Mouse (Mus musculus) macrophage (primary cell): ENCODE data around the gene Tbx5. TPM values are rescaled to one million over a fixed set of nuclear protein-coding genes. Genes with fewer than 3 reads are reported as not detected.

Experiments
- H3K27ac ChIP-seq: fragments of 350-480 bp; formaldehyde crosslinking; 2 replicates; pipeline ENCODE4 v1.9.0; 2021
- H3K36me3 ChIP-seq: fragments of 350-480 bp; formaldehyde crosslinking; 2 replicates; pipeline ENCODE4 v1.9.0; 2021; ENCODE audit errors: inconsistent target
- H3K4me3 ChIP-seq: fragments of 350-480 bp; formaldehyde crosslinking; 2 replicates; pipeline ENCODE4 v1.9.0; 2021; ENCODE audit errors: inconsistent target
- H3K79me2 ChIP-seq: fragments of 350-480 bp; formaldehyde crosslinking; 2 replicates; pipeline ENCODE4 v1.9.0; 2021; ENCODE audit errors: inconsistent target
- WGBS: methylation state at CpG from one replicate; pipeline ENCODE4 v1.1.7; 2026; ENCODE audit warnings: inconsistent platforms; ENCODE audit not compliant: missing documents; 5-methylcytosine and 5-hydroxymethylcytosine counted together
- polyA plus RNA-seq: library from polyadenylated mRNA; stranded (reverse); fragments of 250-400 nt; gene quantifications from 3 replicates; pipeline ENCODE4 v1.2.4, GENCODE M21; 2018; ENCODE audit warnings: inconsistent platforms
- total RNA-seq, 78 experiments: library from RNA; depleted of rRNA; stranded (reverse); fragments of 250-400 nt; gene quantifications; 1 replicate in 9 of 78; 2 replicates in 24 of 78; 3 replicates in 43 of 78; 4 replicates in 2 of 78; pipeline ENCODE4 v1.2.4; 2018; ENCODE audit warnings: inconsistent platforms in 56 of 78

Tbx5 gene
- 1 to 10 TPM in 1 of 26 experiments, not detected in 25; 1.0 TPM for total RNA-seq (2018; cell fraction: chromatin; rRNA removed)
- not detected for total RNA-seq (2018; cell fraction: cytosol; rRNA removed)
- total RNA-seq (2018; cell fraction: nucleus; rRNA removed) = not detected
- polyA plus RNA-seq = not detected in 3 replicates

DNA sequence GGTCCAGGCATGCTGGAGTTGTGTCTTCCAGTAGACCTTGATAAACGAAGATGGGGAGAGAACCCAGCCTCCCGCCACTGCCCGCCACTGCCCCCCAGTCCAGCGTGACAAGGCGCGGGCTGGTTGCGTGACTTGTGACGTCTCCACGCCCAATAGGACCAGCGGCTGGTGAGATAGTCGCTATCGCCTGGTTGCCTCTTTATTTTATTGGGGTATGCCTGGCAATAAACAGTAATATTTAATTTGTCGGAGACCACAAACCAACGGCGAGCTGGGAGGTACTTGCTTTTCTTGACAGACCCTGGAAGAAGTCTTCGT is at the start of gene Tbx5:
Gene Tbx5 (plus strand): TSS at position 190 of the 318 bp plus-strand sequence.
- Histone ChIP-seq H3K36me3 (no peaks in the 10 kb centered on the region), H3K79me2 (no peaks in the 10 kb centered on the region), H3K4me3 (no peak within 1 kb of the TSS), H3K27ac (no peak within 1 kb of the TSS)
- WGBS = 18% methylated on average over 16 of the region's 16 CpGs

DNA sequence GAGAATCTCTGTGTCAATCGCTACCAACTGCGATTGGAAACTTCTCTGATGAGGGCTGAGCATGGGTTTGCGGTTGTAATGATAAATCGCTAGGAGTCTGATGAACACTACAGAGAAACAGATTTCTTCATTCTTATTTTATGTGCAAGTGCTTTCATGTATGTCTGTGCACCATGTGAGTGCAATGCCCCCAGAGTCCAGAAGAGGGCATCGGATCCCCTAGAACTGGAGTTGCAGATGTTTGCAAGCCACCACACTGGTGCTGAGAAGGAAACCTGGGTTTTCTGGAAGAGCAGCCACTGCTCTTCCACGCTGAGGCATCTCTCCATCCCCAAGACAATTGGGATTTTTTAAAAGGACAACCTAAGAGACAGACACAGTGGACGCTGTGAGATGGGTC is 46.5 kb upstream of the Tbx5 start:
- no peak overlapping the region for H3K4me3 ChIP-seq
- 88% methylated on average over 7 of the region's 7 CpGs for WGBS
- no peak overlapping the region for H3K27ac ChIP-seq
- H3K79me2 ChIP-seq = no peaks in the 10 kb centered on the region
- H3K36me3 ChIP-seq = no peaks in the 10 kb centered on the region

DNA sequence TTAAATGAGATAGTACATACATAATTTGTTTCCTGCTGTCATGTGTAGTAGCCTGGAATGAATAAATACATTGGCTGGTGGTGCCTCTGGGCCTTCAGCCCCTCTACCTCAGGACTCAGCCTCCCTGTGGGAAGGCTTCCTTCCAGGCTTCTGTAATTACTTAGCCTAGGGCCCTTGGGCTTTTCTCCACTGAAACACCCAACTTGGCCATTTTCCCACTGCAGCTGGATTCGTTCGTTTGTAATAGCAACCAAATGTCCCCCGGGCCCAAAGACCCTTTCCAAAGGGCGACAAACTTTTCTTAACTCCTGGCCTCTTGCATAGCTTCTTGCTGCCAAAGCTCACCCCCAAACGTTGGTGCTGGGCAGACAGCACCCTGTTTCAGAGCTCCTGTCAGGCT is 40.8 kb upstream of the Tbx5 start:
- H3K79me2 ChIP-seq = no peaks in the 10 kb centered on the region
- 68% methylated on average over 5 of the region's 5 CpGs for WGBS
- no peak overlapping the region for H3K27ac ChIP-seq
- no peak overlapping the region for H3K4me3 ChIP-seq
- H3K36me3 ChIP-seq = no peaks in the 10 kb centered on the region

DNA sequence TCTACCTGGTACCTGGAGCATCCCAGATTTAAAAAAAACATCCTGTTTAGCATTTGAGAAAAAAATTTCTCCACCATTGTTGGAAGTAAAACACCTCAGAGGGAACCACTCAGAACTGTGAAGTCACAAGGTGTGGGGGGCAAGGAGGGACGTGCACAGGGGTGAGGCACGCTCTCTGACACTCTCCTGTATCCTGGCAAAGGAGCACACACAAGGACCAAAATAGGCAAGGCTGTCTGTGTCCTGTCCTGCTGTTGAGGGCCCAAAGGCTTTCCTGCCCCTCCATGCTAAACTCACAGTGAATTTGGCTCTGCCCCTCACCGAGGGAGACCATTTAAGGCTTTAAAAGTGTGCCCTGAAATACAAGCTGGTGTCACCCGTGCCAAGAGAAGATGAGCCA is 38.5 kb upstream of the Tbx5 start:
- H3K36me3 ChIP-seq = no peaks in the 10 kb centered on the region
- H3K4me3 ChIP-seq = no peak overlapping the region
- H3K27ac ChIP-seq = no peak overlapping the region
- 5% methylated on average over 4 of the region's 4 CpGs for WGBS
- H3K79me2 ChIP-seq = no peaks in the 10 kb centered on the region

DNA sequence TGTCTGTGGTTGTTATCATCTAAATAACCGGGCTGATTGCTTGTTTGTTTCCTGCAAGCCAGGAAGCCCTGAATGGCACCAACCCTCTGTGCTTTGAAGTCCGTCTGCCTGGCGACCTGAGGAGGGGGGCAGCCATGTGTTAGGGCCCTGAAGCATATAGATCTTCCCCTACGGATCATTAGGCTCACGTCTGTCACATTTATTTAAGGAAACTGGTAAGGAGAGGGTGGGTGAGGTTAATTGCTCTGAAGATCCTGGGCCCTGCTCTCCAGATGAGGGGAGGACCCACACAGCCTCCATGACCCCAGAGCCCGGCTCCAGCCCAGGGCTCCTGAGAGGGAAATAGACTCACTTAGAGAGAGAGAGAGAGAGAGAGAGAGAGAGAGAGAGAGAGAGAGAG is 37.1 kb upstream of the Tbx5 start:
- H3K4me3 ChIP-seq = no peak overlapping the region
- no peak overlapping the region for H3K27ac ChIP-seq
- no peaks in the 10 kb centered on the region for H3K36me3 ChIP-seq
- no peaks in the 10 kb centered on the region for H3K79me2 ChIP-seq
- 0% methylated on average over 5 of the region's 6 CpGs for WGBS

DNA sequence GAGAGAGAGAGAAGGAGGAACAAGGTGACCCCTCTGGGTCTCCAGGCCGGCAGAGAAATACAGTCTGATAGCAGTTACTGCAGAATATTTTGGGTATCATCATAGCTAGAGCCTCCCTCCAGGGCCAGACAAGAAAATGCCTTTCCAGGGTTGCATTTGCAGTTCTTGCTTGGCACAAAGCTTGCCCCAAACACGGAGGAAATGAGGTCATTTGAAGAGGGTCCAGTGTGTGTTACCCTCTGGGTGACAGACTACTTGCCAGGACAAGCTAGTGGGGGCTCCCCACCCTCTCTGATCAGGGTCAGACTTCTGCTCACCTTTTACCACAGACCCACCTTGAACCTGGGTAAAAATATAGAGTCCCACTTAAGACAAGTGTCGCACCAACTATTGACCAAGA is 36.7 kb upstream of the Tbx5 start:
- H3K79me2 ChIP-seq = no peaks in the 10 kb centered on the region
- WGBS = 21% methylated on average over 3 of the region's 3 CpGs

DNA sequence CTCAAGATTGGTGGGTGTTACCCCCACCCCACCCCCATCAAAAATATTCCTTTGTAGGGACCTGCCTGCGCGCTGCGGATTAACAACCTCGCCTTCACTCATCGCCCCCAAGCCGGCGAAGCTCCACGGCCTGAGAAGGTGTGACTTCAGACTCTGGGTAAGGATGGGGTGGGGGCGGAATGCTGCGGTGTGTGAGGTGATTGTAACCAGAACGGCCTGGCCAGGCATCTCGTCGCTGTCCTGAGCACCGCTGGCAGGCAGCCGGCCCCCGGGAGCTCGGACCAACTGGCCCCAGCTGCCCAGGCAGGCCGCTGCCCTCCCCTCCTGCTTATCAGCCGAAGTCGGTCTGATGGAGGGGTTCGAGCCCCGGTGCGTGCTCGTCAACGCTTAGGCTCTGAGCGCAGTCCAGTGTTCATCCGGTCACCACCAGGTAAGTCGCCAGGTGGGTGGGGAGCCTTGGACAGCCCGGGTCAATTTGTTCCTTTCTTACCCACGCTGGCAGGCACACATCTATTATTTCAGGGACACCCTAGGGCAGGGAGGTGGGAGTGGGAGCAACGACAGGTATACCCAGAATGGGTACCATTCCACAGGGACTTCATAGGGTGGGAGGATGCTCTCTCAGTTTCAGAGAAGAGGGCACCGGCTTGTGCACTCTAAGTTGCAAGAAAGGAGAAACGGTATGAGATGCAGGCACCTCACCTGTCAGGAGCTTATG is 35.9 kb upstream of the Tbx5 start:
- no peaks in the 10 kb centered on the region for H3K79me2 ChIP-seq
- H3K36me3 ChIP-seq = no peaks in the 10 kb centered on the region
- no peak overlapping the region for H3K27ac ChIP-seq
- no peak overlapping the region for H3K4me3 ChIP-seq
- 2% methylated on average over 32 of the region's 33 CpGs for WGBS

More for the DNA sequence above, 36.7 kb upstream of the Tbx5 start:
- H3K4me3 ChIP-seq = no peak overlapping the region
- no peaks in the 10 kb centered on the region for H3K36me3 ChIP-seq
- no peak overlapping the region for H3K27ac ChIP-seq

DNA sequence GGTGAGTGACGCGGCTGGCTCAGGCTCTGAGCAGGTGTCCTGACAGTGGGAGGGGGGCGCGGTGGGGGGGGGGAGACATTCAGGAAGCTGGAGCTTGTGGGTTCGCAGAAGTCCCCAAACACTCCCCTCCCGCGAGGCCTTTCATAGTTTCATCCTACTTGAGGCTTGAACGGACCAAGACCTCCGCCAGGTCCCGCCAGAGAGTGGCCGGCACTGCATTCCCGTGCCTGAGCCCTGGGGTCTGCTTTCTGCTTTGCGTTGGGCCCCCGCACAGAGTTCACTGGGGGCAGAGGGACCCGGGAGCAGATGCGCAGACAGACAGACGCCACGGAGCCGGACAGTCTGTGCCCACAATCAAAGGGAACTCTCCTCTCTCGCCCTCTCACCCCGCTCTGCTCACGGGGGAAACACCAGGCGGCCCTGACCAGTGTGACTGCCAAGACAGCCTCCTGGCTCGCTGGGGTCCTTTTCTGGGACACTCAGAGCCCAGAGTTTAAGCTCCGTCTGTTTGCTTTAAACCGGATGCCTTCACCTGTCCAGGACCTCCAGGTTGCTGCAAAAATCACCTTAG is 34.8 kb upstream of the Tbx5 start:
- Histone ChIP-seq H3K4me3 (no peak overlapping the region), H3K27ac (no peak overlapping the region), H3K36me3 (no peaks in the 10 kb centered on the region), H3K79me2 (no peaks in the 10 kb centered on the region)
- 8% methylated on average over 26 of the region's 26 CpGs for WGBS

DNA sequence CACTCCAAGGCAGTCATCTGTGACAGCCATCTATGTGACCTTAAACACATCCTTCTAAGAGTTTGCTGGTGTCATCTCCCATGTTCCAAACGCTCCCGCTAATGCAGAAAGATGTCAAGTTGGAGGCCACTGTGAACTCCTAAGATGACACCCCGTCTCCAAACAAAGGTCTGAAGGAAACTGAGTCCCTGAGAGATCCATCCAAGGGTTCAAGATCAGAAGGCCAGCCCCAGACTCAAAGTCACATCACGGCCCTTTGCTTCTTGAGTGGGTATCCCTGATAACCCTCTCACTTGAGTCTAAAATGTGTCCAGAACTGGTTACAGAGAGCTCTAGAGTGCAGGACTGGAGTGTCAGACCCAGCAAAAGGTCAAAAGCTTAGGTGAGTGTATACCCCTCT is 34.2 kb upstream of the Tbx5 start:
- no peak overlapping the region for H3K27ac ChIP-seq
- 14% methylated on average over 4 of the region's 4 CpGs for WGBS
- H3K36me3 ChIP-seq = no peaks in the 10 kb centered on the region
- H3K4me3 ChIP-seq = no peak overlapping the region
- no peaks in the 10 kb centered on the region for H3K79me2 ChIP-seq

DNA sequence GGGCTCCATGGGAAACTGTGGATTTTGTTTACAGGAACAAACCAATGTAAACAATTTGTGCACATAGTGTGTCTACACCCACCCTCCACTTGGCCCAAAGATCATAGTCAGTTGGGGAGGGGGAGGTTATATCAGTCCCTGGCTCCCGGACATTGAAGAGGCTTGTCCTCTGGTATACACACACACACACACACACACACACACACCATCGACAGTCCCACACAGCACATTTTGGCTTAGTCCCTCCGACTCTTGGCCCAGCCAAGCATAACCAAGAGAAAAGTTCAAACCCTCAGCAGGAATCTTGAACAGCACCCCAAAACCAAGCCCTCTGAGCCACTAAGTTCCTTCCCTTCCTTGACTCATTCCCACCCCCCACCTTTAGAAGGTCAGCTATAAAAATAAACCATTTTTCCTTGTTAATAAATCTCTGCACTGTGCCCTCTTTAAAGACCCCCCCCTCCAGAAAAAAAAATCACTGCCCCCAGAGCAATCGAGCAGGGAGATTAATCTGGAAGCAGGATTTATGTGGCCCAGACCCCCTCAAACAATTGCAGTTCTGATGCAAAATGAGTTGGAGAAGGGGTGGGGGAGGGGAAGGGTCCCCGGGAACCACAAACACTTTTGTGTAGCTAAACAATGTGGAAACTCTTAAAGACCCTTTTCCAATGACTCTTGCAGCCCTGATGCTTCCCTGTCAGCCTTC is 33.6 kb upstream of the Tbx5 start:
- 16% methylated on average over 5 of the region's 5 CpGs for WGBS

DNA sequence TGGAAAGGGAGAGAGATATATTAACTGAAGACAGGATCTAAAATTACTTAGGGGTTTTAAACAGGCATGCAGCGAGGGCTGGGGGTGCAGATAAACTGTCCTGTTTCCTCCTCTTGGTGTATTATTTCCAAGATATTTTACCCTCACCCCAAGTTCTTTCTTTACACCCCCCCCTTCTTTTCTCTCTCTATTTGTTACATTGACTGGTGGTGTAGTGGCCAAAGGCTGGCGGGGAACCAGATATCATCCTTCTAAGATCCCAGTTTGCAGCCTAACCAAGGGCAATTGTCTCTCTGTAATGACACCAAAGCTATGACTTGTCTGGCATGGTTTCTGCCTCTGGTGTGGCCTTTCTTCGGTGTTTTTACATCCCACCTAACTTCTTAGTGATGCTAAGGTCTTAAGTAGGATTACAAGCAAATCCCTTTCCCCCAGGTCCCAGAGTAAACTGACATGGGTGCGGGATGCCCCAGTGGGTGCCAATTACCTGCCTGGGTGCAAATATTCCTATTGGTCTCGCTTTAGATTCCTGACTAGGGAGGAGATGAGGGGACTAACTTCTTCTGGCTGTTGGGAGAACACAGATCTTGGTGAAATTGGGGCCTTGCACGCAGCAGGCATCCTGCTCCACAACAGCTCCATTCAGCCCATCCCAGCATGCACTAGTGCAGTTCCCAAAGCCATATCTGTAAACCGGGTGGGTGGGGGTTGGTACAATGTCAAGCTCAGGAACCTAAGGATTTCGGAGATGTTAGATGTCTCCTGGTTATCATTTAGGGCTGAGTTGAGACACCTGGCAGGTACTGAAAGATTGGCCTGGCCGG is 32.8 kb upstream of the Tbx5 start:
- 16% methylated on average over 9 of the region's 9 CpGs for WGBS
- no peak overlapping the region for H3K27ac ChIP-seq
- no peak overlapping the region for H3K4me3 ChIP-seq
- no peaks in the 10 kb centered on the region for H3K36me3 ChIP-seq
- no peaks in the 10 kb centered on the region for H3K79me2 ChIP-seq

More for the DNA sequence above, 33.6 kb upstream of the Tbx5 start:
- Histone ChIP-seq H3K4me3 (no peak overlapping the region), H3K79me2 (no peaks in the 10 kb centered on the region), H3K27ac (no peak overlapping the region), H3K36me3 (no peaks in the 10 kb centered on the region)

DNA sequence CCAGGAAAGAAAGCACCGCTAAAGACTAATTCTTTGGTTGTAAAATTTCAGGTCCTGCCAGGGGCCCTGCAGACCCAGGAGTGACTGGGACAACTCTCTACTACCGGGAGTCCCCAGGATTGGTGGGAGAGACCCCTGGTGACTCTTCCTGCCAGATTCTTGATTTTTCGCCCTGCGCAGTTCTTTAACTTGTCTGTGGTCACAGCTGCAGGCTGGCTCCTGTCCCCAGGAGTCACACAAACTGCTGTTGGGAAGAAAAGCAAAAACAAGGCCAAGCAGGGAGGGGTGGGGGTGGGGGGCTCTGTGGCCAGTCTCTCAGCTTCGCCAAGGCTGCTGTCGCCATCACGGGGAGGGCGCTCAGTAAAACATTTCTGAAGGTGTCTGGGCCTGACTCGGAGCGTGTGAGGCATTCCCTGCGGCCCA is 32.2 kb upstream of the Tbx5 start:
- Histone ChIP-seq H3K4me3 (no peak overlapping the region), H3K36me3 (no peaks in the 10 kb centered on the region), H3K79me2 (no peaks in the 10 kb centered on the region), H3K27ac (no peak overlapping the region)
- 11% methylated on average over 11 of the region's 11 CpGs for WGBS

DNA sequence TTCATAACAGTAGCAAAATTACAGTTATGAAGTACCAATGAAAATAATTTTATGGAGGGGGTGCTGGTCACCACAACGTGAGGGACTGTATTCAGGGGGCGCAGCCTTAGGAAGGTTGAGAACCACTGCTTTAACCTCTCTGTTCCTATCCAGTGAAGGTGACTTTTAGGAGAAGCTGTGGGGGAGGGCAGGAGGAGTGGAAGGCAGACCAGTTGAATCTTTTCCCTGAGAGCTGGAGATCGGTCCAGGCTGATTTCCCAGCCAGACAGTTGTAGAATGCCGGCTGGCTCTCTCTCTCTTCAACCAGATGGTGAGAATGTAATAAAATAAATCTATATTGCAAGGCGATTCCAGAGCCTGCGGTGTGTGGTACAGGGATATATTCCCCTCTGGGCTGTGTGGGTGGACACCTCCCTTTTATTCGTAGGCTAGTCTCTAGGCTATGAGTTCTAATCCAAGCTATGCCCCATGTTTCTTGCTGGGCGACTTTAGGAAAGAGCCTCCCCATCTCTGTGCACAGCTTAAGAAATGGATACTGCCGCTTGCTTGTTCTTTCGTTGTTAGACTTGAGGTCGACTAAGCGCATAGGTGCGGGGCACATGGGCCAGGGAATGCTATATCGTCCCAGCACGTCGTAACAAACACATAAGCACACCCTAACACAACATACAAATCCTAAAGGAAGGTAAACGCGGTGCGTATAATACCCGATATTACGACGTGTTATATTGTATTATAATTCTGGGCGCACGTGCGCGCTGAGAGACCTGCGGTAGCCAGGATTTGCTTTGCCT is 29.7 kb upstream of the Tbx5 start:
- no peaks in the 10 kb centered on the region for H3K79me2 ChIP-seq
- 11% methylated on average over 27 of the region's 27 CpGs for WGBS
- no peaks in the 10 kb centered on the region for H3K36me3 ChIP-seq
- H3K27ac ChIP-seq = no peak overlapping the region
- no peak overlapping the region for H3K4me3 ChIP-seq
